Mouse (Mus musculus) liver, embryonic 12.5 days (tissue): ENCODE results near the gene Sgsm3. TPM values are rescaled to one million over a fixed set of nuclear protein-coding genes. Genes with fewer than 3 reads are reported as not detected.

ENCODE experiments used
- ATAC-seq: fragments of 200-750 bp; cut with Nextera tagmentation; 2 replicates; pipeline ENCODE4 v1.8.0; 2017; ENCODE audit warnings: moderate number of reproducible peaks, mild to moderate bottlenecking, moderate library complexity
- H3K27ac ChIP-seq: fragments of 300-500 bp; sonication (generic); 2 replicates; pipeline ENCODE4 v1.5.1; 2016; ENCODE audit warnings: mild to moderate bottlenecking
- H3K27me3 ChIP-seq: fragments of 300-500 bp; sonication (generic); replicated peaks from 2 replicates; pipeline ENCODE4 v1.6.1; 2016; ENCODE audit warnings: mild to moderate bottlenecking, moderate library complexity
- H3K36me3 ChIP-seq: fragments of 300-500 bp; sonication (generic); 2 replicates; pipeline ENCODE4 v1.6.1; 2016; ENCODE audit warnings: mild to moderate bottlenecking, moderate library complexity
- H3K4me1 ChIP-seq: fragments of 300-500 bp; sonication (generic); 2 replicates; pipeline ENCODE4 v1.6.1; 2016
- H3K4me2 ChIP-seq: fragments of 300-500 bp; sonication (generic); 2 replicates; pipeline ENCODE4 v1.6.1; 2016; ENCODE audit warnings: mild to moderate bottlenecking, moderate library complexity
- H3K4me3 ChIP-seq: fragments of 300-500 bp; sonication (generic); 2 replicates; pipeline ENCODE4 v1.5.1; 2016; ENCODE audit warnings: mild to moderate bottlenecking, moderate library complexity
- H3K9ac ChIP-seq: fragments of 300-500 bp; sonication (generic); 2 replicates; pipeline ENCODE4 v1.6.1; 2016; ENCODE audit warnings: mild to moderate bottlenecking, moderate library complexity
- H3K9me3 ChIP-seq: fragments of 300-500 bp; sonication (generic); replicated peaks from 2 replicates; pipeline ENCODE4 v1.6.1; 2016; ENCODE audit warnings: mild to moderate bottlenecking, moderate library complexity
- WGBS: fragments of 180-500 bp; shearing (Covaris S2); methylation state at CpG from one replicate; pipeline ENCODE4 v1.1.7; 2016; ENCODE audit not compliant: insufficient replicate concordance; 5-methylcytosine and 5-hydroxymethylcytosine counted together
- polyA plus RNA-seq: library from polyadenylated mRNA; unstranded; fragments of >200 nt; fragmentation: Nextera tagmentation; extraction: Ambion mirVana; gene quantifications from 2 replicates; pipeline ENCODE4 v1.2.1, GENCODE M21; 2016

The Sgsm3 gene
- polyA plus RNA-seq, 1 experiment from 2014 or later = 18.1 TPM

- Histone ChIP-seq H3K36me3 (no peaks in the 10 kb centered on the region), H3K9ac (no peak overlapping the region), H3K4me2 (no peak overlapping the region), H3K4me3 (no peak overlapping the region), H3K4me1 (peaks cover 50% of the 10 kb centered on the region), H3K27ac (no peak overlapping the region), H3K27me3 (no peaks in the 10 kb centered on the region), H3K9me3 (no peaks in the 10 kb centered on the region)
- ATAC-seq = no peak
- WGBS = 19% methylated on average over 9 of the region's 9 CpGs
These were observed 55.5 kb downstream of the Sgsm3 start for GRCm38 (mm10) chr15:81032941-81033629.

DNA sequence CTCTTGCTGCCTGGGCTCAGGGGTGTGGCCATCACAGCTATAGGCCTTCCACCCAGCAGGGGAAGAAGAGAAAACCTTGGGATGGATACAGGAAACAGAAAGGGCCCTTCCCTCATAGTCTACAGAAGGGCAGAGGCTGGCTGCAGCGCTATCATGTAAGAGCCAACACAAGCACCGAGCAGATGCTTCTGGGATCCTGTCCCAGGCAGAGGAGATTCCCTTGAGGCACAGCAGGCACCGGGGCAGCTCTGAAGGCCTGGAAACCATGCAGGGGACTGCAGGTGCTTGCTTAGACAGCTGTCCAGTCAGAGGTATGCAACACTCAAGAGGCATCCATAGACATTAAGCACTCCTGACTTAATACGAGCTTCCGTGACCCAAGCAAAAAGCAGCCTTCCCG is 56.6 kb downstream of the Sgsm3 start:
- Histone ChIP-seq H3K9me3 (no peaks in the 10 kb centered on the region), H3K9ac (no peak overlapping the region), H3K4me2 (no peak overlapping the region), H3K4me3 (no peak overlapping the region), H3K27ac (no peak overlapping the region), H3K27me3 (no peaks in the 10 kb centered on the region), H3K36me3 (no peaks in the 10 kb centered on the region), H3K4me1 (peaks cover 44% of the 10 kb centered on the region)
- ATAC-seq = no peak
- WGBS = 69% methylated on average over 6 of the region's 6 CpGs

DNA sequence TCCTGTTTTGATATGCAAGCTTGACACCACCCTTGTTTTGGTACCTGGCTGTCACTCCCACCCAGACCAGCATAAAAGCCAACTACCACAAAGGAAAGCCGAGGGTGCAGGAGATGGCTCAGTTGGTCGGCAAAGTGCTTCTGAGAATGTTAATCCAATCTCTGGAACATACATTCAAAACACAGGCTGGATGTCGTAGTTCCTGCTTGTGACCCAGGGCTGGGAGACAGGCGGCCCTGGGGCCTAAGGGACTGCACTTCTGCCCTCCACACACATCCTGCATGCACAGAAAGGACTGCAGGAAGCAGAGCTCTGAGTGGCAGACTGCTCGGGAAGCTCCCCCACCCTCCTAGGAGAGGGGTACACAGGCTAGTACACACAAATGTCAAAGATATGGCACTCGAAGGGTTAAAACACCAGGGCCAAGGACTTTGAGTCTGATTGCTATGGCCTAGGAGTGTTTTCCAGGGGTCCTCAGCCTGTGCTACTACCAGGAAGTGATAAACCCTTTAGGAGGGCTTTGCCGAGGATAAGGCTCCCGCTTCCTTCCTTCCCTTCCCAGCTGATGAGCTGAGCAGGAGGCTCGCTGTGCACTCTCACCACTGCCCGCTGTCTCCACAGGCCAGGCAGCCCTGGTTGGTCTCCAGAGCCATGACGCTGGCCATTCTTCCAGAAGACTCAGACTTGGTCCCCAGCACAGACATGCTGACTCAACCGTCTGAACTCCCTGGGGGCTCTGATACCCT is 58.0 kb downstream of the Sgsm3 start:
- Histone ChIP-seq H3K9me3 (no peaks in the 10 kb centered on the region), H3K36me3 (no peaks in the 10 kb centered on the region), H3K9ac (no peak overlapping the region), H3K4me1 (peaks cover 46% of the 10 kb centered on the region), H3K4me2 (0 out of 2 replicates have a peak overlapping the region, but pooled peaks have one; percentile 1), H3K27ac (0 out of 2 replicates have a peak overlapping the region, but pooled peaks have one; percentile 31), H3K27me3 (no peaks in the 10 kb centered on the region), H3K4me3 (no peak overlapping the region)
- ATAC-seq = peak; percentile 57
- WGBS = 40% methylated on average over 12 of the region's 12 CpGs

GRCm38 (mm10) chr15:81038419-81038818 is 60.9 kb downstream of the Sgsm3 start:
- Histone ChIP-seq H3K4me1 (peaks cover 56% of the 10 kb centered on the region), H3K9me3 (no peaks in the 10 kb centered on the region)
- ATAC-seq = no peak

GRCm38 (mm10) chr15:81041767-81042166 is 64.2 kb downstream of the Sgsm3 start:
- no peak overlapping the region for H3K4me2 ChIP-seq
- peaks cover 52% of the 10 kb centered on the region for H3K4me1 ChIP-seq
- H3K36me3 ChIP-seq = peaks cover 3% of the 10 kb centered on the region; the same call in 1 of the 2 replicates
- H3K4me3 ChIP-seq = no peak overlapping the region
- no peaks in the 10 kb centered on the region for H3K9me3 ChIP-seq
- peaks cover 18% of the 10 kb centered on the region for H3K27me3 ChIP-seq
- H3K9ac ChIP-seq = no peak overlapping the region
- ATAC-seq = no peak
- 51% methylated on average over 4 of the region's 4 CpGs for WGBS
- H3K27ac ChIP-seq = no peak overlapping the region

More at GRCm38 (mm10) chr15:81038419-81038818, 60.9 kb downstream of the Sgsm3 start:
- Histone ChIP-seq H3K36me3 (no peaks in the 10 kb centered on the region), H3K4me3 (no peak overlapping the region), H3K4me2 (no peak overlapping the region), H3K27me3 (no peaks in the 10 kb centered on the region; the same call in 1 of the 2 replicates), H3K9ac (no peak overlapping the region), H3K27ac (no peak overlapping the region)
- 78% methylated on average over 5 of the region's 5 CpGs for WGBS

- Histone ChIP-seq H3K4me1 (peaks cover 59% of the 10 kb centered on the region), H3K9me3 (no peaks in the 10 kb centered on the region), H3K4me3 (no peak overlapping the region), H3K27ac (no peak overlapping the region), H3K4me2 (peak overlapping the region; percentile 19; the same call in 1 of the 2 replicates), H3K9ac (no peak overlapping the region), H3K36me3 (peaks cover 3% of the 10 kb centered on the region; the same call in 1 of the 2 replicates), H3K27me3 (peaks cover 18% of the 10 kb centered on the region)
- ATAC-seq = no peak
- WGBS = 56% methylated on average over 13 of the region's 13 CpGs
These were observed 64.8 kb downstream of the Sgsm3 start for GRCm38 (mm10) chr15:81042276-81042931.

DNA sequence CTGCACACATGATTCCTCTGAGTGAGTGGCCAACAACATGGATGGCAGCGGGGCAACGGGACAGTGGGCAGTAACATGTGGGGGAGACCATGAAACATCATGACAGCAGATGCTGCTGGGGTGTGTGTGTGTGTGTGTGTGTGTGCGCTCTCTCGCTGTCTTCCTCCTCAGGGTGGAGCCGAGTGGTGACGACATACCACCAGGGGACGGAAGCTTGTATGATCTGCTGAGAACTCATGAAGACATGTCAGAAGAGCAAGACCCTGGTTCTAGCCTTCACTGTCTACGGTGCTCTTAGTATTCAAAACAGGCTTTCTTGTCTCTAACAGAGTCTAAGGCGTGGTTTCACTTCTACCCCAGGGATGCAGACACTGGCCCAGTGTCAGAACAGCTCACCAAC is 66.9 kb downstream of the Sgsm3 start:
- H3K9ac ChIP-seq = peak overlapping the region; percentile 31; the same call in 1 of the 2 replicates

GRCm38 (mm10) chr15:81045336-81045735 is 67.8 kb downstream of the Sgsm3 start:
- H3K27me3 ChIP-seq = peaks cover 22% of the 10 kb centered on the region
- peak overlapping the region; percentile 64; the same call in 1 of the 2 replicates for H3K27ac ChIP-seq
- H3K36me3 ChIP-seq = peaks cover 3% of the 10 kb centered on the region; the same call in 1 of the 2 replicates
- H3K4me3 ChIP-seq = peak overlapping the region; percentile 38
- no peaks in the 10 kb centered on the region for H3K9me3 ChIP-seq
- ATAC-seq = no peak
- H3K4me1 ChIP-seq = peaks cover 83% of the 10 kb centered on the region
- peak overlapping the region; percentile 44 for H3K4me2 ChIP-seq
- WGBS = 16% methylated on average over 4 of the region's 4 CpGs
- 0 out of 2 replicates have a peak overlapping the region, but pooled peaks have one; percentile 31 for H3K9ac ChIP-seq

More for the DNA sequence above, 66.9 kb downstream of the Sgsm3 start:
- H3K4me2 ChIP-seq = peak overlapping the region; percentile 44
- H3K9me3 ChIP-seq = no peaks in the 10 kb centered on the region
- WGBS = 48% methylated on average over 9 of the region's 9 CpGs
- H3K36me3 ChIP-seq = peaks cover 3% of the 10 kb centered on the region; the same call in 1 of the 2 replicates
- H3K27me3 ChIP-seq = peaks cover 22% of the 10 kb centered on the region
- H3K4me3 ChIP-seq = peak overlapping the region; percentile 38
- H3K4me1 ChIP-seq = peaks cover 78% of the 10 kb centered on the region
- no peak for ATAC-seq
- peak overlapping the region; percentile 64; the same call in 1 of the 2 replicates for H3K27ac ChIP-seq

- H3K27ac ChIP-seq = peak overlapping the region; percentile 47; the same call in 1 of the 2 replicates
- 46% methylated on average over 7 of the region's 7 CpGs for WGBS
- peak overlapping the region; percentile 25; the same call in 1 of the 2 replicates for H3K4me2 ChIP-seq
- H3K4me1 ChIP-seq = peaks cover 90% of the 10 kb centered on the region
- H3K9ac ChIP-seq = no peak overlapping the region
- ATAC-seq = no peak
- H3K4me3 ChIP-seq = no peak overlapping the region
- H3K27me3 ChIP-seq = peaks cover 22% of the 10 kb centered on the region
- H3K36me3 ChIP-seq = peaks cover 3% of the 10 kb centered on the region; the same call in 1 of the 2 replicates
- no peaks in the 10 kb centered on the region for H3K9me3 ChIP-seq
These were observed 68.5 kb downstream of the Sgsm3 start for GRCm38 (mm10) chr15:81046061-81046460.

- H3K9ac ChIP-seq = no peak overlapping the region
- 6% methylated on average over 10 of the region's 10 CpGs for WGBS
- peaks cover 22% of the 10 kb centered on the region for H3K27me3 ChIP-seq
- no peaks in the 10 kb centered on the region for H3K9me3 ChIP-seq
- H3K4me1 ChIP-seq = peaks cover 80% of the 10 kb centered on the region
- ATAC-seq = peak; percentile 86
- H3K4me3 ChIP-seq = no peak overlapping the region
- H3K27ac ChIP-seq = no peak overlapping the region
- H3K4me2 ChIP-seq = 0 out of 2 replicates have a peak overlapping the region, but pooled peaks have one; percentile 7
- peaks cover 3% of the 10 kb centered on the region; the same call in 1 of the 2 replicates for H3K36me3 ChIP-seq
These were observed 69.9 kb downstream of the Sgsm3 start for GRCm38 (mm10) chr15:81047497-81047896.

DNA sequence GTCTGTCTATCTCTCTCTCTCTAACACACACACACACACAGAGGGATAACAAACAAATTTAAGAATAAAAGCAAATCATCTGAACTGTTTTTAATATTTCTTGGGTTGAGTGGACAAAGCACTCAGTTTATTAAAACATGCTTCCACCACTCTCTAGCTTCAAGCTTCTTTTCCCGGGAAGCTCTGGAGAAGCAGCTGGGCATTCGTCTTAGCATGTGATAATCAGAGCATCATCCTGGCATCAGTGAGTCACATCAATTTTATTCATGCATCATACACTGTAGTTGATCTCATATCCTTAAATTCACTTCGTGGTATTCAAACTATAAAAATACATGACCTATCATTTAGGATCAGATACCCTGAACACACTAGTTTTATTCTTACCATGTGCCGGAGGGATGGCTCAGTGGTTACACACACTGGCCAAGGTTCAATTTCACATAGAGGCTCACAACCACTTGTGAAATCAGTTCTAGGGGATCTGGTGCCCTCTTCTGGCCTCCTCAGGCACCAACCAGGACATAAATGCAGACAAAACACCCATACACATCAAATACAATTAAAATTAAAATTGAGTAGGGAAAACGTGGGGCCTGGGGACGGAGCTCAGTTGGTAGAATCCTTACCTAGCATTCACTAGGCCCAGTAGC is 72.0 kb downstream of the Sgsm3 start:
- Histone ChIP-seq H3K4me2 (no peak overlapping the region), H3K36me3 (no peaks in the 10 kb centered on the region; the same call in 1 of the 2 replicates), H3K9me3 (no peaks in the 10 kb centered on the region), H3K4me3 (no peak overlapping the region), H3K27me3 (peaks cover 18% of the 10 kb centered on the region), H3K9ac (no peak overlapping the region), H3K27ac (no peak overlapping the region), H3K4me1 (peaks cover 67% of the 10 kb centered on the region)
- ATAC-seq = no peak
- 54% methylated on average over 6 of the region's 6 CpGs for WGBS
